Mouse (Mus musculus) cortical plate, adult 2 months (tissue): Measurements from ENCODE around the gene Timm17a.

ENCODE experiments used
- CTCF ChIP-seq: fragments of 200-500 bp; IDR thresholded peaks from 2 replicates; pipeline ENCODE4 v1.5.1; 2011; ENCODE audit warnings: mild to moderate bottlenecking, control low read depth, low read length; ENCODE audit not compliant: insufficient read depth; ENCODE audit errors: extremely low read depth
- POLR2A ChIP-seq: fragments of 200-500 bp; IDR thresholded peaks from 2 replicates; pipeline ENCODE4 v1.6.1; 2011; ENCODE audit warnings: mild to moderate bottlenecking, low read length, control low read depth; ENCODE audit not compliant: insufficient read depth; ENCODE audit errors: extremely low read depth

- TF ChIP-seq CTCF (no peak), POLR2A (no peak)
Observed at GRCm38 (mm10) chr1:135260931-135261330, 52.6 kb downstream of the Timm17a start.
